Mouse (Mus musculus): ENCODE measurements around the gene Fbxo45.

GRCm38 (mm10) chr16:32280211-32280610 is 33.3 kb upstream of the Fbxo45 start:
- TF ChIP-seq CTCF (IDR thresholded peaks at IDR 0.05; ENCODE audit: control insufficient read depth, insufficient read depth, low read length) = no peak
- TF ChIP-seq POLR2A (IDR thresholded peaks at IDR 0.05; ENCODE audit: borderline replicate concordance, control insufficient read depth, low read depth, low read length) = no peak

Measured in bone marrow, adult 2 months (tissue).